Mouse (Mus musculus) 3134 (cell line): ENCODE results near the gene Hnrnpul1.

ENCODE experiments used
- DNase-seq: peaks from one replicate; pipeline ENCODE4 v3.0.0-alpha.2; 2011; ENCODE audit warnings: low spot score; ENCODE audit not compliant: insufficient read length; ENCODE audit errors: extremely low read depth

Hnrnpul1 gene

DNA sequence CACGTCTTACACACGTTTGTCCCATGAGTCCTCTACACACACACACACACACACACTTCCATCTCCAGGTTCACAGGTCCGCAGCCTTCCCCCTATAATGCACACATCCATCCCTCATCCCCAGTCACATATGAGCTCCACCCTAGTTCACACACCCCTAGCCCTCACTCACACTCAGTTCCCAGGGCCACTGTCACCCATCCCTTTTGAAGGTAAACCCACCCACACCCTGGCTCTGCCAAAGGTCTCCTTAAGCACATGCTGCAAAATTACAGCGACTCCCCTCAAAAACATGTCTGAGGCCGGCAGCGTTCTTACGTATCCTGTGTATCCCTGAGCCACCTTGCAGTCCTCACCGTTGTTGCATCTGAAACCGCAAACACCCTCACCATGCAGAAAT, 80.3 kb downstream of the Hnrnpul1 start:
- no peak for DNase-seq

- DNase-seq: no peak
Observed at GRCm38 (mm10) chr7:25672442-25672841, 82.1 kb downstream of the Hnrnpul1 start.

DNA sequence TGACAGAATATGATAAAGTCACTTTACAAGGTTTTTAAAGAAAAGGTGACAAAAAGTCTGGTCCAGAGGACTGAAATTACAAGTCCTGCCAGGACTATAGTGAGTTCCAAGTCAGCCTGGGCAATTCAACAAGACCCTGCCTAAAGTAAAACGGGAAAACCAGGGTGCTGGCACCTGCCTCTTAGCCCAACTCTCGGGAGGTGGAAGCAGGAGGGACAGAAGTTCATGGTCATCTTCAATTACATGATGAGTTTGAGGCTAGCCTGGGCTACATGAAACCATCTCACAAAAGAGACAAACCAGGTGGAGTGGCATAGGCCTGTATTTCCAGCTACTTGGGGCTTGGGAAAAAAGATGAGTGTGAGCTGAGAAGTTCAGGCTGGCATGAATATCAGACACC, 82.9 kb downstream of the Hnrnpul1 start:
- no peak for DNase-seq
